Mouse (Mus musculus) embryonic facial prominence, embryonic 14.5 days (tissue): ENCODE measurements around the gene Ush1g. TPM values are rescaled to one million over a fixed set of nuclear protein-coding genes. Genes with fewer than 3 reads are reported as not detected.

ENCODE experiments used
- ATAC-seq: fragments of 200-750 bp; cut with Nextera tagmentation; 2 replicates; pipeline ENCODE4 v1.8.0; 2017; ENCODE audit warnings: low read depth, moderate number of reproducible peaks, moderate TSS enrichment
- DNase-seq: peaks from one replicate; pipeline ENCODE4 v3.0.0-alpha.2; 2015; ENCODE audit warnings: low spot score
- H3K27ac ChIP-seq: fragments of 300-500 bp; sonication (generic); replicated peaks from 2 replicates; pipeline ENCODE4 v1.5.1; 2014; ENCODE audit warnings: low read depth, mild to moderate bottlenecking, low read length, moderate library complexity
- H3K27me3 ChIP-seq: fragments of 300-500 bp; sonication (generic); replicated peaks from 2 replicates; pipeline ENCODE4 v1.6.1; 2014; ENCODE audit warnings: low read length; ENCODE audit not compliant: control insufficient read depth, insufficient read depth
- H3K36me3 ChIP-seq: fragments of 300-500 bp; sonication (generic); 2 replicates; pipeline ENCODE4 v1.6.1; 2014; ENCODE audit warnings: low read length, mixed read lengths; ENCODE audit not compliant: control insufficient read depth, insufficient read depth
- H3K4me1 ChIP-seq: fragments of 300-500 bp; sonication (generic); 2 replicates; pipeline ENCODE4 v1.6.1; 2014; ENCODE audit warnings: antibody characterized with exemption, low read length; ENCODE audit not compliant: control insufficient read depth, insufficient read depth
- H3K4me2 ChIP-seq: fragments of 300-500 bp; sonication (generic); 2 replicates; pipeline ENCODE4 v1.6.1; 2014; ENCODE audit warnings: low read depth, mild to moderate bottlenecking, low read length, moderate library complexity, mixed read lengths
- H3K4me3 ChIP-seq: fragments of 300-500 bp; sonication (generic); 2 replicates; pipeline ENCODE4 v1.5.1; 2014; ENCODE audit warnings: low read depth, mild to moderate bottlenecking, low read length
- H3K9ac ChIP-seq: fragments of 300-500 bp; sonication (generic); 2 replicates; pipeline ENCODE4 v1.6.1; 2014; ENCODE audit warnings: low read depth, mild to moderate bottlenecking, low read length, moderate library complexity, mixed read lengths
- H3K9me3 ChIP-seq: fragments of 300-500 bp; sonication (generic); 2 replicates; pipeline ENCODE4 v1.6.1; 2016; ENCODE audit warnings: low read length; ENCODE audit not compliant: control insufficient read depth
- WGBS: fragments of 180-500 bp; shearing (Covaris S2); extraction: QIAGEN DNeasy Blood & Tissue Kit; methylation state at CpG from one replicate; pipeline ENCODE4 v1.1.7; 2014; 5-methylcytosine and 5-hydroxymethylcytosine counted together
- polyA plus RNA-seq: library from polyadenylated mRNA; unstranded; fragments of >200 nt; fragmentation: Nextera tagmentation; extraction: Ambion mirVana; gene quantifications from 2 replicates; pipeline ENCODE4 v1.2.1, GENCODE M21; 2014

Ush1g gene
- polyA plus RNA-seq, 1 experiment from 2014 or later: not detected

- Histone ChIP-seq H3K4me1 (peaks cover 11% of the 10 kb centered on the region; the same call in 1 of the 2 replicates), H3K27me3 (peaks cover 60% of the 10 kb centered on the region), H3K27ac (no peak overlapping the region), H3K9ac (no peak overlapping the region), H3K36me3 (peaks cover 18% of the 10 kb centered on the region; the same call in 1 of the 2 replicates), H3K4me2 (no peak overlapping the region), H3K4me3 (no peak overlapping the region), H3K9me3 (no peaks in the 10 kb centered on the region)
- DNase-seq: no peak
- WGBS: 78% methylated on average over 11 of the region's 11 CpGs
- ATAC-seq: no peak
Measured at GRCm38 (mm10) chr11:115267958-115268357, 53.9 kb downstream of the Ush1g start.

- Histone ChIP-seq H3K4me2 (peak within 1 kb of the TSS; percentile 65), H3K9ac (peak within 1 kb of the TSS; percentile 59), H3K4me1 (peaks cover 11% of the 10 kb centered on the region; the same call in 1 of the 2 replicates), H3K36me3 (peaks cover 18% of the 10 kb centered on the region; the same call in 1 of the 2 replicates), H3K27me3 (peaks cover 67% of the 10 kb centered on the region), H3K4me3 (peak within 1 kb of the TSS; percentile 39), H3K27ac (no peak within 1 kb of the TSS), H3K9me3 (no peaks in the 10 kb centered on the region)
- ATAC-seq: peak; percentile 28; the same call in 1 of the 2 replicates
- WGBS: 17% methylated on average over 9 of the region's 50 CpGs
- DNase-seq: no peak
Measured at GRCm38 (mm10) chr11:115267061-115267883, 54.6 kb downstream of the Ush1g start, which contains the start of gene Grin2c. TSS of gene Grin2c (minus strand) at chr11:115267243.

GRCm38 (mm10) chr11:115266400-115266778 is 55.5 kb downstream of the Ush1g start:
- WGBS: 2% methylated on average over 15 of the region's 22 CpGs
- H3K4me2 ChIP-seq: peak overlapping the region; percentile 65
- H3K36me3 ChIP-seq: peaks cover 18% of the 10 kb centered on the region; the same call in 1 of the 2 replicates
- no peak overlapping the region for H3K9ac ChIP-seq
- ATAC-seq (no peak), DNase-seq (no peak)
- H3K4me3 ChIP-seq: peak overlapping the region; percentile 39
- H3K4me1 ChIP-seq: peaks cover 11% of the 10 kb centered on the region; the same call in 1 of the 2 replicates
- peaks cover 76% of the 10 kb centered on the region for H3K27me3 ChIP-seq
- H3K27ac ChIP-seq: no peak overlapping the region
- no peaks in the 10 kb centered on the region for H3K9me3 ChIP-seq

GRCm38 (mm10) chr11:115265771-115266399 is 56.0 kb downstream of the Ush1g start:
- no peaks in the 10 kb centered on the region for H3K9me3 ChIP-seq
- peaks cover 18% of the 10 kb centered on the region; the same call in 1 of the 2 replicates for H3K36me3 ChIP-seq
- H3K27ac ChIP-seq: no peak overlapping the region
- H3K4me3 ChIP-seq: peak overlapping the region; percentile 3; the same call in 1 of the 2 replicates
- peak overlapping the region; percentile 46; the same call in 1 of the 2 replicates for H3K4me2 ChIP-seq
- ATAC-seq: no peak
- H3K4me1 ChIP-seq: peaks cover 11% of the 10 kb centered on the region; the same call in 1 of the 2 replicates
- 3% methylated on average over 18 of the region's 20 CpGs for WGBS
- DNase-seq: no peak
- H3K9ac ChIP-seq: no peak overlapping the region
- H3K27me3 ChIP-seq: peaks cover 79% of the 10 kb centered on the region

Other genes starting within 250 kb of the Ush1g start
- gene Rab37, start 230.6 kb downstream of the Ush1g start, polyA plus RNA-seq: 1.6 and 2.9 TPM in 2 replicates
- 0.14 and 0.56 TPM in 2 replicates for gene Cd300lf, start 188.0 kb downstream of the Ush1g start, polyA plus RNA-seq
- 40.6 and 43.5 TPM in 2 replicates for gene Slc9a3r1, start 158.7 kb downstream of the Ush1g start, polyA plus RNA-seq
- gene Tmem104, start 134.6 kb downstream of the Ush1g start, polyA plus RNA-seq: 12.5 and 14.9 TPM in 2 replicates
- gene Nat9, start 134.2 kb downstream of the Ush1g start, polyA plus RNA-seq: 20.0 and 23.3 TPM in 2 replicates
- gene Grin2c, start 54.8 kb downstream of the Ush1g start, polyA plus RNA-seq: not detected in 2 replicates
- 10.4 and 11.0 TPM in 2 replicates for gene Fdxr, start 45.0 kb downstream of the Ush1g start, polyA plus RNA-seq
- 0.24 and 0.52 TPM in 2 replicates for gene Fads6, start 24.4 kb downstream of the Ush1g start, polyA plus RNA-seq
- not detected in 2 replicates for gene Otop2, start 14.9 kb downstream of the Ush1g start, polyA plus RNA-seq
- gene Otop3, start 12.7 kb upstream of the Ush1g start, polyA plus RNA-seq: 0.21 TPM in 1 of 2 replicates, not detected in the other
- 10.3 and 10.5 TPM in 2 replicates for gene Hid1, start 45.7 kb upstream of the Ush1g start, polyA plus RNA-seq
- gene Cdr2l, start 59.9 kb upstream of the Ush1g start, polyA plus RNA-seq: 11.7 and 12.3 TPM in 2 replicates
- 175 and 185 TPM in 2 replicates for gene Mrpl58, start 81.7 kb upstream of the Ush1g start, polyA plus RNA-seq
- gene Atp5h, start 97.9 kb upstream of the Ush1g start, polyA plus RNA-seq: 841 and 943 TPM in 2 replicates
- 21.8 and 22.6 TPM in 2 replicates for gene Kctd2, start 98.1 kb upstream of the Ush1g start, polyA plus RNA-seq
- gene Trim80, start 118.5 kb upstream of the Ush1g start, polyA plus RNA-seq: 0.11 TPM in 1 of 2 replicates, not detected in the other
- 0.15 and 0.18 TPM in 2 replicates for gene Slc16a5, start 140.4 kb upstream of the Ush1g start, polyA plus RNA-seq
- gene Armc7, start 153.6 kb upstream of the Ush1g start, polyA plus RNA-seq: 7.6 TPM in 2 replicates
- gene Nt5c, start 169.8 kb upstream of the Ush1g start, polyA plus RNA-seq: 70.9 and 74.8 TPM in 2 replicates
- 576 and 619 TPM in 2 replicates for gene Jpt1, start 192.3 kb upstream of the Ush1g start, polyA plus RNA-seq
- 838 and 864 TPM in 2 replicates for gene Sumo2, start 214.2 kb upstream of the Ush1g start, polyA plus RNA-seq
- 128 and 143 TPM in 2 replicates for gene Nup85, start 242.4 kb upstream of the Ush1g start, polyA plus RNA-seq